Mouse (Mus musculus): ENCODE results near the gene 4930544D05Rik. TPM values are rescaled to one million over a fixed set of nuclear protein-coding genes. Genes with fewer than 3 reads are reported as not detected.
"Not testable (repeated sequence)": the region's sequence is repeated elsewhere in the genome, so short reads cannot be mapped to it uniquely, and the experiment has no call there.

The 4930544D05Rik gene
- not detected in 2 replicates for polyA plus RNA-seq (2015; fragmentation: Nextera tagmentation; extraction: Ambion mirVana)

GRCm38 (mm10) chr11:70615516-70616093 lies at the start of gene 4930544D05Rik:
TSS of gene 4930544D05Rik (plus strand) at chr11:70615848.
- Histone ChIP-seq H3K4me3 (peak within 1 kb of the TSS; percentile 44), H3K4me1 (peaks cover 12% of the 10 kb centered on the region), H3K36me3 (peaks cover 12% of the 10 kb centered on the region), H3K9me3 (no peaks in the 10 kb centered on the region), H3K4me2 (peak within 1 kb of the TSS; percentile 92), H3K27me3 (0 out of 2 replicates have a peak, but pooled peaks cover 9% of the 10 kb centered on the region), H3K9ac (peak within 1 kb of the TSS; percentile 50), H3K27ac (peak within 1 kb of the TSS; percentile 58)
- ATAC-seq (ENCODE audit: borderline replicate concordance, extremely low read depth, low FRiP score, low TSS enrichment): peak; percentile 13; the same call in 1 of the 2 replicates
- WGBS: 14% methylated on average over 21 of the region's 21 CpGs

GRCm38 (mm10) chr11:70566586-70566985 lies 49.1 kb upstream of the 4930544D05Rik start:
- H3K27ac ChIP-seq: no peak overlapping the region
- ATAC-seq (ENCODE audit: borderline replicate concordance, extremely low read depth, low FRiP score, low TSS enrichment): no peak
- no peak overlapping the region for H3K4me2 ChIP-seq
- no peak overlapping the region for H3K9ac ChIP-seq
- H3K4me3 ChIP-seq: no peak overlapping the region
- WGBS: 80% methylated on average over 7 of the region's 7 CpGs
- H3K36me3 ChIP-seq: no peaks in the 10 kb centered on the region
- no peaks in the 10 kb centered on the region for H3K9me3 ChIP-seq
- H3K4me1 ChIP-seq: peaks cover 17% of the 10 kb centered on the region
- H3K27me3 ChIP-seq: no peaks in the 10 kb centered on the region

GRCm38 (mm10) chr11:70570614-70571013 lies 45.0 kb upstream of the 4930544D05Rik start:
- 79% methylated on average over 1 of the region's 1 CpGs for WGBS
- H3K9ac ChIP-seq; H3K9me3 ChIP-seq; H3K27ac ChIP-seq; H3K36me3 ChIP-seq; H3K4me3 ChIP-seq; H3K4me1 ChIP-seq; H3K27me3 ChIP-seq; H3K4me2 ChIP-seq; ATAC-seq (ENCODE audit: borderline replicate concordance, extremely low read depth, low FRiP score, low TSS enrichment): not testable (repeated sequence)

- no peak for ATAC-seq (ENCODE audit: borderline replicate concordance, extremely low read depth, low FRiP score, low TSS enrichment)
- no peaks in the 10 kb centered on the region for H3K36me3 ChIP-seq
- 79% methylated on average over 1 of the region's 1 CpGs for WGBS
- H3K4me2 ChIP-seq: no peak overlapping the region
- peaks cover 6% of the 10 kb centered on the region; the same call in 1 of the 2 replicates for H3K4me1 ChIP-seq
- no peaks in the 10 kb centered on the region for H3K27me3 ChIP-seq
- no peak overlapping the region for H3K4me3 ChIP-seq
- no peaks in the 10 kb centered on the region for H3K9me3 ChIP-seq
- no peak overlapping the region for H3K27ac ChIP-seq
- no peak overlapping the region for H3K9ac ChIP-seq
Measured at GRCm38 (mm10) chr11:70571641-70572040, 44.0 kb upstream of the 4930544D05Rik start.

- Histone ChIP-seq H3K27me3 (no peaks in the 10 kb centered on the region), H3K9ac (no peak overlapping the region), H3K4me3 (no peak overlapping the region), H3K4me2 (no peak overlapping the region), H3K4me1 (peaks cover 10% of the 10 kb centered on the region), H3K9me3 (no peaks in the 10 kb centered on the region), H3K27ac (no peak overlapping the region), H3K36me3 (no peaks in the 10 kb centered on the region)
- no peak for ATAC-seq (ENCODE audit: borderline replicate concordance, extremely low read depth, low FRiP score, low TSS enrichment)
- 46% methylated on average over 5 of the region's 5 CpGs for WGBS
Measured at GRCm38 (mm10) chr11:70572348-70572902, 43.2 kb upstream of the 4930544D05Rik start.

- Histone ChIP-seq H3K9me3 (no peaks in the 10 kb centered on the region), H3K27ac (no peak overlapping the region), H3K4me3 (no peak overlapping the region), H3K4me1 (peaks cover 23% of the 10 kb centered on the region), H3K4me2 (no peak overlapping the region), H3K9ac (no peak overlapping the region), H3K36me3 (no peaks in the 10 kb centered on the region), H3K27me3 (no peaks in the 10 kb centered on the region)
- 78% methylated on average over 6 of the region's 6 CpGs for WGBS
- no peak for ATAC-seq (ENCODE audit: borderline replicate concordance, extremely low read depth, low FRiP score, low TSS enrichment)
Measured at GRCm38 (mm10) chr11:70573872-70574271, 41.8 kb upstream of the 4930544D05Rik start.

- 61% methylated on average over 3 of the region's 3 CpGs for WGBS
- no peaks in the 10 kb centered on the region for H3K27me3 ChIP-seq
- H3K36me3 ChIP-seq: no peaks in the 10 kb centered on the region
- no peak overlapping the region for H3K4me2 ChIP-seq
- H3K27ac ChIP-seq: no peak overlapping the region
- no peak overlapping the region for H3K9ac ChIP-seq
- H3K4me3 ChIP-seq: no peak overlapping the region
- no peak for ATAC-seq (ENCODE audit: borderline replicate concordance, extremely low read depth, low FRiP score, low TSS enrichment)
- H3K9me3 ChIP-seq: no peaks in the 10 kb centered on the region
- peaks cover 41% of the 10 kb centered on the region for H3K4me1 ChIP-seq
Measured at GRCm38 (mm10) chr11:70577201-70577600, 38.4 kb upstream of the 4930544D05Rik start.

GRCm38 (mm10) chr11:70578962-70579361 lies 36.7 kb upstream of the 4930544D05Rik start:
- no peak for ATAC-seq (ENCODE audit: borderline replicate concordance, extremely low read depth, low FRiP score, low TSS enrichment)
- Histone ChIP-seq H3K4me3 (no peak overlapping the region), H3K9me3 (no peaks in the 10 kb centered on the region), H3K27me3 (no peaks in the 10 kb centered on the region), H3K9ac (no peak overlapping the region), H3K4me1 (peaks cover 52% of the 10 kb centered on the region), H3K36me3 (no peaks in the 10 kb centered on the region), H3K4me2 (no peak overlapping the region), H3K27ac (no peak overlapping the region)
- WGBS: 81% methylated on average over 6 of the region's 6 CpGs

GRCm38 (mm10) chr11:70579710-70580357 lies 35.8 kb upstream of the 4930544D05Rik start:
- Histone ChIP-seq H3K27me3 (no peaks in the 10 kb centered on the region), H3K9ac (no peak overlapping the region), H3K4me2 (no peak overlapping the region), H3K36me3 (no peaks in the 10 kb centered on the region), H3K27ac (peak overlapping the region; percentile 43; the same call in 1 of the 2 replicates), H3K9me3 (no peaks in the 10 kb centered on the region), H3K4me3 (no peak overlapping the region), H3K4me1 (peaks cover 60% of the 10 kb centered on the region)
- WGBS: 72% methylated on average over 9 of the region's 9 CpGs
- ATAC-seq (ENCODE audit: borderline replicate concordance, extremely low read depth, low FRiP score, low TSS enrichment): no peak

- no peak for ATAC-seq (ENCODE audit: borderline replicate concordance, extremely low read depth, low FRiP score, low TSS enrichment)
- Histone ChIP-seq H3K27ac (peak overlapping the region; percentile 43; the same call in 1 of the 2 replicates), H3K4me2 (no peak overlapping the region), H3K36me3 (no peaks in the 10 kb centered on the region), H3K27me3 (no peaks in the 10 kb centered on the region), H3K9me3 (no peaks in the 10 kb centered on the region), H3K9ac (no peak overlapping the region), H3K4me1 (peaks cover 66% of the 10 kb centered on the region), H3K4me3 (no peak overlapping the region)
- 47% methylated on average over 5 of the region's 5 CpGs for WGBS
Measured at GRCm38 (mm10) chr11:70580358-70580720, 35.3 kb upstream of the 4930544D05Rik start.

GRCm38 (mm10) chr11:70580921-70581320 lies 34.7 kb upstream of the 4930544D05Rik start:
- Histone ChIP-seq H3K4me3 (no peak overlapping the region), H3K27ac (peak overlapping the region; percentile 16; the same call in 1 of the 2 replicates), H3K9me3 (no peaks in the 10 kb centered on the region), H3K9ac (no peak overlapping the region), H3K27me3 (no peaks in the 10 kb centered on the region), H3K36me3 (no peaks in the 10 kb centered on the region), H3K4me1 (peaks cover 70% of the 10 kb centered on the region), H3K4me2 (no peak overlapping the region)
- no peak for ATAC-seq (ENCODE audit: borderline replicate concordance, extremely low read depth, low FRiP score, low TSS enrichment)
- 72% methylated on average over 3 of the region's 3 CpGs for WGBS

GRCm38 (mm10) chr11:70582196-70582595 lies 33.5 kb upstream of the 4930544D05Rik start:
- 39% methylated on average over 3 of the region's 3 CpGs for WGBS
- Histone ChIP-seq H3K9ac (no peak overlapping the region), H3K4me2 (no peak overlapping the region), H3K4me1 (peaks cover 77% of the 10 kb centered on the region), H3K27ac (0 out of 2 replicates have a peak overlapping the region, but pooled peaks have one; percentile 4), H3K27me3 (no peaks in the 10 kb centered on the region), H3K9me3 (no peaks in the 10 kb centered on the region), H3K36me3 (no peaks in the 10 kb centered on the region), H3K4me3 (no peak overlapping the region)
- ATAC-seq (ENCODE audit: borderline replicate concordance, extremely low read depth, low FRiP score, low TSS enrichment): no peak
